Mouse (Mus musculus) liver, postnatal 0 days (tissue): ENCODE results near the gene Gm12166. TPM values are rescaled to one million over a fixed set of nuclear protein-coding genes. Genes with fewer than 3 reads are reported as not detected.

Experiments
- ATAC-seq: fragments of 200-750 bp; cut with Nextera tagmentation; 2 replicates; pipeline ENCODE4 v1.8.0; 2017; ENCODE audit warnings: mild to moderate bottlenecking, moderate library complexity
- DNase-seq: peaks from one replicate; pipeline ENCODE4 v3.0.0-alpha.2; 2016
- H3K27ac ChIP-seq: fragments of 300-500 bp; sonication (generic); 2 replicates; pipeline ENCODE4 v1.5.1; 2014; ENCODE audit warnings: antibody characterized with exemption, moderate library complexity, mild to moderate bottlenecking, low read depth
- H3K27me3 ChIP-seq: fragments of 300-500 bp; sonication (generic); 2 replicates; pipeline ENCODE4 v1.6.1; 2014; ENCODE audit warnings: low read length, control low read depth, mixed read lengths; ENCODE audit not compliant: insufficient read depth
- H3K36me3 ChIP-seq: fragments of 300-500 bp; sonication (generic); replicated peaks from 2 replicates; pipeline ENCODE4 v1.6.1; 2014; ENCODE audit warnings: mild to moderate bottlenecking, control low read depth, low read length, moderate library complexity, mixed read lengths; ENCODE audit not compliant: insufficient read depth
- H3K4me1 ChIP-seq: fragments of 300-500 bp; sonication (generic); 2 replicates; pipeline ENCODE4 v1.6.1; 2014; ENCODE audit warnings: antibody characterized with exemption, mild to moderate bottlenecking, control low read depth; ENCODE audit not compliant: insufficient read depth
- H3K4me2 ChIP-seq: fragments of 300-500 bp; sonication (generic); 2 replicates; pipeline ENCODE4 v1.6.1; 2014; ENCODE audit warnings: low read depth, mild to moderate bottlenecking, low read length, moderate library complexity, mixed read lengths
- H3K4me3 ChIP-seq: fragments of 300-500 bp; sonication (generic); 2 replicates; pipeline ENCODE4 v1.5.1; 2014; ENCODE audit warnings: low read depth, low read length
- H3K9ac ChIP-seq: fragments of 300-500 bp; sonication (generic); replicated peaks from 2 replicates; pipeline ENCODE4 v1.6.1; 2014; ENCODE audit warnings: mild to moderate bottlenecking, moderate library complexity
- H3K9me3 ChIP-seq: fragments of 300-500 bp; sonication (generic); 2 replicates; pipeline ENCODE4 v1.6.1; 2016; ENCODE audit warnings: mild to moderate bottlenecking, control low read depth, low read length, mixed read lengths
- CTCF ChIP-seq: sonication (generic); IDR thresholded peaks from 2 replicates; pipeline ENCODE4 v1.5.1; 2016; ENCODE audit warnings: antibody characterized with exemption, low read depth
- EP300 ChIP-seq: IDR thresholded peaks from 2 replicates; pipeline ENCODE4 v1.6.1; 2016; ENCODE audit warnings: antibody characterized with exemption, low read depth, mild to moderate bottlenecking
- WGBS: fragments of 180-500 bp; shearing (Covaris S2); extraction: QIAGEN DNeasy Blood & Tissue Kit; methylation state at CpG from one replicate; pipeline ENCODE4 v1.1.7; 2014; ENCODE audit not compliant: insufficient replicate concordance; 5-methylcytosine and 5-hydroxymethylcytosine counted together
- polyA plus RNA-seq: library from polyadenylated mRNA; unstranded; fragments of >200 nt; fragmentation: Nextera tagmentation; extraction: Ambion mirVana; gene quantifications from 2 replicates; pipeline ENCODE4 v1.2.1, GENCODE M21; 2015

The Gm12166 gene
- polyA plus RNA-seq, 1 experiment from 2014 or later: 3.6 TPM

- H3K4me1 ChIP-seq: peaks cover 40% of the 10 kb centered on the region
- 55% methylated on average over 10 of the region's 10 CpGs for WGBS
- ATAC-seq (peak; percentile 50), DNase-seq (no peak)
- no peak overlapping the region for H3K4me2 ChIP-seq
- peak overlapping the region; percentile 60; the same call in 1 of the 2 replicates for H3K27ac ChIP-seq
- H3K9ac ChIP-seq: no peak overlapping the region
- H3K4me3 ChIP-seq: no peak overlapping the region
- no peaks in the 10 kb centered on the region for H3K9me3 ChIP-seq
- H3K27me3 ChIP-seq: no peaks in the 10 kb centered on the region
- TF ChIP-seq CTCF (no peak), EP300 (no peak)
- no peaks in the 10 kb centered on the region for H3K36me3 ChIP-seq
Observed at GRCm38 (mm10) chr11:46090036-46090725, 38.1 kb upstream of the Gm12166 start.

- Histone ChIP-seq H3K36me3 (no peaks in the 10 kb centered on the region), H3K9ac (no peak overlapping the region), H3K4me2 (no peak overlapping the region), H3K27ac (peak overlapping the region; percentile 41), H3K4me1 (peaks cover 47% of the 10 kb centered on the region), H3K27me3 (no peaks in the 10 kb centered on the region), H3K9me3 (no peaks in the 10 kb centered on the region), H3K4me3 (no peak overlapping the region)
- DNase-seq: no peak
- TF ChIP-seq CTCF (no peak), EP300 (no peak)
- peak; percentile 16; the same call in 1 of the 2 replicates for ATAC-seq
- 60% methylated on average over 4 of the region's 4 CpGs for WGBS
Observed at GRCm38 (mm10) chr11:46089081-46089713, 37.1 kb upstream of the Gm12166 start.

GRCm38 (mm10) chr11:46086446-46086845 is 34.3 kb upstream of the Gm12166 start:
- Histone ChIP-seq H3K4me1 (peaks cover 44% of the 10 kb centered on the region), H3K9me3 (no peaks in the 10 kb centered on the region), H3K9ac (no peak overlapping the region), H3K4me3 (no peak overlapping the region), H3K27ac (no peak overlapping the region), H3K27me3 (no peaks in the 10 kb centered on the region), H3K36me3 (no peaks in the 10 kb centered on the region), H3K4me2 (no peak overlapping the region)
- no peak for TF ChIP-seq EP300
- TF ChIP-seq CTCF: no peak
- DNase-seq (no peak), ATAC-seq (no peak)
- 66% methylated on average over 3 of the region's 3 CpGs for WGBS

GRCm38 (mm10) chr11:46085398-46086163 is 33.5 kb upstream of the Gm12166 start:
- DNase-seq: no peak
- ATAC-seq: no peak
- H3K4me3 ChIP-seq: no peak overlapping the region
- H3K9me3 ChIP-seq: no peaks in the 10 kb centered on the region
- no peak for TF ChIP-seq EP300
- no peak for TF ChIP-seq CTCF
- 75% methylated on average over 10 of the region's 10 CpGs for WGBS
- no peaks in the 10 kb centered on the region for H3K27me3 ChIP-seq
- H3K36me3 ChIP-seq: no peaks in the 10 kb centered on the region
- peaks cover 41% of the 10 kb centered on the region for H3K4me1 ChIP-seq
- no peak overlapping the region for H3K4me2 ChIP-seq
- peak overlapping the region; percentile 16; the same call in 1 of the 2 replicates for H3K27ac ChIP-seq
- no peak overlapping the region for H3K9ac ChIP-seq

- Histone ChIP-seq H3K36me3 (no peaks in the 10 kb centered on the region), H3K4me1 (peaks cover 35% of the 10 kb centered on the region), H3K27me3 (no peaks in the 10 kb centered on the region), H3K4me3 (no peak overlapping the region), H3K4me2 (no peak overlapping the region), H3K9me3 (no peaks in the 10 kb centered on the region), H3K9ac (no peak overlapping the region), H3K27ac (peak overlapping the region; percentile 30; the same call in 1 of the 2 replicates)
- WGBS: 73% methylated on average over 3 of the region's 3 CpGs
- DNase-seq: peak; percentile 32
- ATAC-seq: peak; percentile 56
- TF ChIP-seq EP300 (0 out of 2 replicates have a peak, but pooled peaks have one; percentile 9), CTCF (no peak)
Observed at GRCm38 (mm10) chr11:46084568-46084967, 32.4 kb upstream of the Gm12166 start.

- H3K27ac ChIP-seq: peak overlapping the region; percentile 30; the same call in 1 of the 2 replicates
- ATAC-seq (no peak), DNase-seq (no peak)
- peaks cover 30% of the 10 kb centered on the region for H3K4me1 ChIP-seq
- 61% methylated on average over 11 of the region's 11 CpGs for WGBS
- H3K36me3 ChIP-seq: no peaks in the 10 kb centered on the region
- no peaks in the 10 kb centered on the region for H3K9me3 ChIP-seq
- TF ChIP-seq EP300 (no peak), CTCF (no peak)
- no peak overlapping the region for H3K9ac ChIP-seq
- no peak overlapping the region for H3K4me3 ChIP-seq
- no peaks in the 10 kb centered on the region for H3K27me3 ChIP-seq
- no peak overlapping the region for H3K4me2 ChIP-seq
Observed at GRCm38 (mm10) chr11:46083835-46084444, 31.8 kb upstream of the Gm12166 start.
